Mouse (Mus musculus) right cerebral cortex, postnatal 36 days (tissue): ENCODE data around the gene Vmn2r99.

Experiments used
- DNase-seq, 2 experiments: peaks; one replicate each; pipeline ENCODE4 v3.0.0; 2022; ENCODE audit warnings: low spot score in 2 of 2, mixed read lengths in 1 of 2

Gene Vmn2r99

DNA sequence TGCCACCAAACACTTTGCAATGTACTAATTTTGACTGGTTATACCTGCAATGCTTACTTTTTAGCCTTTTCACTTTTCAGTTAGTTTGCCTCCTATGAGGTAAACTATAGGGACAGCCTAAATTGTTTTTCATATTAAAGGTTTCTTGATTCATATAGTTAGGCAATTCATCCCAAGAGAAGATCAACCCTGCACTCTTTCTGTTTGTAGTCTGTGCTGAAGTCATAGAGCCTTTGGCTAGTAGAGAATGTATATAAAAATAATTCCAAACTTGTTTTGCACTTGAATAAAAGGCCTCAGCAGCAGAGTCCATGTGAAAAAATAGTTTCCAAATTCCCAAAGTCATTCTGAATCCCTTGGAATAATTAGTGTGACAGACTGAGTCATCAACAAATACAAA is at the start of gene Vmn2r99:
TSS of gene Vmn2r99 (plus strand) at position 301 of the 400 bp plus-strand sequence.
- DNase-seq, result no peak

DNA sequence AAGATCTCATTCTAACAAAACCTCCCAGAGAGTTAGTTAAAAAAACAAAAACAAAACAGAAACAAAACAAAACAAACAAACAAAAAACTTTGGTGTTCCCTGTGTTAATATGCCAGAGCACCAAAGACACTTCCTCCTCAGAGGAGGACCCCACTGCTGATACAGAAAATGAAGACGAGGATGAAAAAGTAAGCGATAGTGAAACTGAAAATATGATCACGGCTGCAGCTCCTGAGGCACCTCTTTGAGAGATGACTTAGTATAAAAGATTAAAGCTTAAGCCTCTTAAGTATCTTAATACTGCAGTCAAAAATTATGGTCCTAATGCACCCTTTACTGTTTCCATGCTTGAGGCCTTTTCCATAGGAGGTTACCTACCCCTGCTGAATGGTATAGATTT is 75.9 kb downstream of the Vmn2r99 start:
- DNase-seq, result no peak

DNA sequence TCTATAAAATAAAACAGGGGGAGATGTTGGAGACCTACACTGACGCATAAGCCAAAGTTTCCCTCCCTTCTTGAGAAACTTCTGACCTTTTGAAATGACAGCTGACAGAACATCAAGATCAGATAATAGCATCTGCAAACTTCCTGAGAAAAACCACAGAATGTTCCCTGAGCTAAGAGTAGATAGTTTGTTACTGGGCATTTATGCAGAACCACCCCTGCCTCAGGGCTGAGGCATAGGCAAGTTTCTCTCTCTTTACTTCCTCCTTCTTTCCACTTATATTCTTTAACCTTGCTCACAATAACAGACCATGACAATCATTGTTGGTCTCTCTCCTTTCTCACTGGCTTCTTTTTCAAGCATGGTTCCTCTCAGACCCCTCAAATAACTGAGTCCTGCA is 83.2 kb downstream of the Vmn2r99 start:
- DNase-seq, result no peak
